Mouse (Mus musculus): ENCODE data around the gene Selenbp2.
A peak's percentile ranks its signal among the peaks of the same experiment; 100 is the strongest.
"Not testable (repeated sequence)": the region's sequence is repeated elsewhere in the genome, so short reads cannot be mapped to it uniquely, and the experiment has no call there.

The Selenbp2 gene

DNA sequence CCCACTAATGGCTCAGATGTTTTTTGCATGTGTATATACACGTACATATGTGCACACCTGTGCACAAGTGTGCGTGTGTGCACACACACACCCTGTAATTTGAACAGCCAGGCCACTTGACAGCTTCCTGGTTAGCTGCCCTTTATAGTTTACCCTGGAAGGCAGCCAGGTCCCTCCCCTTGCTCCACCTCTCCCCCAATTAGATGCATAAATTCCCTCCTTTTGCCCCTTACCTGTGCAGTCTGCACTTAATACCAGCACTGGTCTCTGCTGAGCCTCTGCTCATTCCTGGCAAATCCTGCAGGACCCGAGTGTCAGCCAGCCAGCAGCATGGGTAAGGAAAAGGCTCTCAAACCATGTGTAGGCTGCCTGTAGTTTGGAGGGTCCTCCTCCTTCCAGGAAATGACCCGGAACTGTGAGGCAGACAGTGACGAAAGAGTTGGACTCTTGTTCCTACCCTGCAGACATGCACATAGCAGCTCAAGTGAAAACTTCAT, at the start of gene Selenbp2:
Gene Selenbp2 (plus strand): TSS at position 228 of the 497 bp plus-strand sequence.
- no peak for DNase-seq (ENCODE audit: low spot score)

DNA sequence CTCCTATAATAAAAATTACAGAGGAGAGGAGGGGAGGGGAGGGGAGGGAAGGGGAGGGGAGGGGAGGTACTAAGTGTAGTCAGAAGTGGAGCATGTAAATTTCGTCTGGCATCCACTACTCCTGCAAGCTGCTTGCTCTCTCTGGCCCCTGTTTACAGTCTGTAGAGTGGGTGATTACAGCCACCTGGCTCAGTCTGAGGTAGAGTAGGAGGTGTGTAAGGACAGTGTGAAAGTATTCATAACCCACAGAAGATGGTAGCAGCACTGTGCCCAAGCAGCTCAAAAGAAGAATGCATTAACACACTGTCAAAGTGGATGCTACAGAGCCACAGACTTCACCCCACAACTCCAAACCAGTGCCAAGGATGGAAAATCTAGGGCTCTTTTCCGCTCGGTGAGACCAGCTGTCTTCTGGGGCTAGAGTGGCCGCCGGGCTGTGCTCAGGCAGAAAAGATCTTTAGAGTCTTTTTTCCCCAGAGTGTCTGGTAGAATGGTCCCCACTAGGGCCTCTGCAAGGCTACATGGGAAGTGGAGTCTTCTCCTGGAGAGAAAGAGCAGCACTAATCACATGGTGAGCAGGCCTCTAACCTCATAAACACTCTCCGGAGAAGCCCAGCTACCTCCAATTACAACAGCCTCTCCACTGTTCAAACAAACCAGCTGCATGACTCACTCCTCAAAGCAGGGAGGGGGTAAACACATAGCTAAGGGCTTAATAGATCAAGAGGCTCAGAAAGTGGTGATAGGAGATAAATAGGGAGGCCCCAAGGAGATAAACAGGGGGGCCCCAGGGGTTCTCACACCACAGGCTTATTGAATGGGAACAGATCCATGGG, 44.4 kb upstream of the Selenbp2 start:
- DNase-seq (ENCODE audit: low spot score): peak; percentile 42

DNA sequence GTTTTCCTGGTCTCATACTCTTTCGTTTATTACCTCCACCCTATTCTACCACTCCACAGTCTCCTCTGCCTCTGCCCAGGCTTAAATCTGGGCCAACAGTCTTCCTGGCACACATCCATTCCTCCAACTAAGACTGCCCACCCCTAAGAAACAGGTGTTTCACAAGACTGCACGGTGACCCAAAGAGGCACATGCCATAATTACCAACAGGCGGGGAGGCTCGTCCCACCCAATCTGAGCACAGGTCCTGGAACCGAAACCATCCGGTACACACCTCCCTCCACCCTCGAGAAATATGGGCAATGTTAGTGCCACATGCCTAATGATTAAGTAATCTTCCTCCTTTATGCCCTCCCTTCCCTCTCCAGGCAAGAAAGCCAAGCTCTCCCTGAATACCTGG, 42.9 kb upstream of the Selenbp2 start:
- no peak for DNase-seq (ENCODE audit: low spot score)

DNA sequence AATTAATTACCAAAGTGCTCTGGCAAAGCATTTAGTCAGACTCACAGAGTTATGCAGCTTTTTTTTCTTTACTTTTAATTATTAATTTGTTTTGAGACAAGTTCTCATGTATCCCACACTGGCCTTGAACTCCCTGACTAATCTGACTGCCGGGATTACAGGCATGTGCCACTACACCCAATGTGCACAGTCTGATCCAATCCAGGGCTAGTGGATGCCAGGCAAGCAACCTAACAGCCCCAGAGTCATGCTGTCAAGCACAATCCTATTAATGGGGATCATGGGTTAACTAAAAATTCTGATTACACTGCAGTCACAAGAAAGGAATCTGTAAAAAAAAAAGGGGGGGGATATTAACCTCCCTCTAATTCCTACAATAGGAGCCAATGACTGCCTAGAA, 39.4 kb upstream of the Selenbp2 start:
- DNase-seq (ENCODE audit: low spot score): not testable (repeated sequence)

DNA sequence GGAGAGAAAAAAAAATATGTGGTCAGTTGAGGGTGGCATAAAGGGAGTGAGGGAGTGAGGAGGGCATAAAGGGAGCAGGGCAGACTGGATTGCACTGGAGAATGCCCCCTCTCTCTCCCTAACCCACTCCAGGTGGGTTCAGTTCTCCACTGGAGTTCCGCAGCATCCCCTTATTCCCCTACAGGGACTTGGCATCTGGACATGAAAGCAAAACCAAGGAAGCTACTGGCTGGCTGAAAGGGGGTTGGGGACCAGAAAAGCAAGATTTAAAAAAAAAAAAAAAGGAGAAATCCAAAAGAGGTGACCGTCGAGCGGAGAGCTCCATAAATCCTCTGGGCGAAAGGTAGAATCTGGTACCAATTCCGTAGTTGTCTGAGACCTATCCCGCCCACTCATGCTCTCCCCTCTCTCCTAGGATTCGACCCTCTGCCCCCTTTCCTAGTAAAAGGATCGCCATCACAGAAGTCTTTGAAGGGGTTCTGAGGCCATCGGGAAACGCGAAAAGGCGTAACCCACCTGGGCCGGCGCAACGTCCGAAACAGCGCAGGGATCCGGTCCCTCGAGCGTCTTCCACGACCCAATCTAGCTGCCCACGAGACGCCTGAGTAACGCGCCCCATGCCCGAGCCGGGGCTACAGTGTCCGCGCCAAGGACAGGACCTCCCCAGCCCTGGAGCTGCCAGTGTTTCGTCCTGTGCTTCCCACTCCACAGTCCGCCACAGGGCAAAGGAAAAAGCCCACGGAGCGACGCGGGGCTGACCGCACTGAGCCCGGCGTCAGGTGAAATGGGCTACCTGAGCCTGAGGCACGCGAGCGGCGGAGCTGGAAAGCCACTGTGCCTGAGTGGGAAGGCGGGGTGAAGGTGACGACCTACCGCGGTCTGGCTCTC, 35.3 kb upstream of the Selenbp2 start:
- DNase-seq (ENCODE audit: low spot score): not testable (repeated sequence)

DNA sequence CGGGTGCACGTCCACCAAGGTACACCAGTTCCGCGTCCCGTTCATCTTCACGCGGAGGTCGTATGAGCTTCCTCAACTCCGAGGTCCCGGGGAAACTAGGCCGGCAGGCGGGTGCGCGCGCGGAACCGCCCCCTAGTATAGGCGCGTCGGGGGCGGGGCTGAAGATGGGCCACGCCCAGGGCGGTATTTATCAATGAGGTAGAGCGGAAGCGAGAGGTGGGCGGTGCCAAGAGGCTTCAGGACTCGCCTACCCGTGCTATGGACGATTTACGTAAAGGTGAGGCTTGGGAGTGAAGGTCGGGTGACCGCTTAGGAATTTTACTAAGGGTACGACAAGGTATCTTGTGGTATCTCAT, 34.6 kb upstream of the Selenbp2 start, which contains the start of gene Tuft1:
Gene Tuft1 (minus strand): TSS at position 133 of the 356 bp plus-strand sequence.
- DNase-seq (ENCODE audit: low spot score): not testable (repeated sequence)

DNA sequence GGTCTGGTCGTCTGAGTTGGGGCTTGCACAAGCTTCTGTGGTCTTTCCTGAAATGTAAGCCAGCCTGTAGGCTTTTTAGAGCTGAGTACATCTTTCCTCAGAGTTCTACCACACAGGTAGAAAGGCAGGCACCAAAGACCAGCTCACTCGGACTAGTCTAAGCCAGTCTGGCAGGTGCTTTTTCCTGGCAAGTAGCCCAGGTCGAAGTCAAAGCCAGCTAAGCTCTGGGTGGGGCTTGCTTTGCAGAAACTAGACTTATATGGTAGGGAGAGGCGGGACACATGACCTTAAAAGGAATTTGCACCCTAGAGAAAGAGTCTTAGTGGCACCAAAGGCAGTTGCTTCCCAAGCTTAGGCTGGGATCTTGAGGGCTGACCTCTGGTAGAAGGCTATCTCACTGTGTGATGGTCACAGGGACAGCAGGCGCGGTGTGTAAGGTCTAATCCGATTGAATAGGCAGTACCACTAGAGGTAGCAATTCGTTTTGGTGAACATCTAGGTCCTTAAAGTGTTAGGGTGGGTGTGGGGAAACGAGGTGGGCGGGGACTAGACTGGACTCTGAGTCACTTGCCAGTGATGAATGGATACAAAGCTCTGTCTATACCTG, 34.1 kb upstream of the Selenbp2 start:
- peak; percentile 61 for DNase-seq (ENCODE audit: low spot score)

DNA sequence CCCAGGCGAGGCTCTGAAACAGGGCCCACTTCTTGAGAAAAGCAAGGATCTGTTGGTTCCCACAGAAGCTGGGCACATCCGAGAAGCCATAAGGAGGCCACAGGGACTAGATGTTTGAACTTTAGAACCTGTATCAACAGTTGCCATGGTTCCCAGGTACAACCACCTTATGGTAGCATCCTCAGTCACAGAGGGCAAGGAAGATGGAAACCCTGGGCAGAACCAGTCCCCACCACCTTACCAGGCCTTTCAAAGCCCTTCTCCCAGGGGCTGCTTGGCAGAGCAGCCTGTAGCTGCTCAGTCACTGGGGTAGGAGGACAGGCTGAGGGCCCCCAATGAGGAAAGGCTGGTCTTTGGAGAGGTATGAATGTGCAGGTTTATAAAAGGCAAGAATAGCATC, 32.5 kb upstream of the Selenbp2 start:
- not testable (repeated sequence) for DNase-seq (ENCODE audit: low spot score)

DNA sequence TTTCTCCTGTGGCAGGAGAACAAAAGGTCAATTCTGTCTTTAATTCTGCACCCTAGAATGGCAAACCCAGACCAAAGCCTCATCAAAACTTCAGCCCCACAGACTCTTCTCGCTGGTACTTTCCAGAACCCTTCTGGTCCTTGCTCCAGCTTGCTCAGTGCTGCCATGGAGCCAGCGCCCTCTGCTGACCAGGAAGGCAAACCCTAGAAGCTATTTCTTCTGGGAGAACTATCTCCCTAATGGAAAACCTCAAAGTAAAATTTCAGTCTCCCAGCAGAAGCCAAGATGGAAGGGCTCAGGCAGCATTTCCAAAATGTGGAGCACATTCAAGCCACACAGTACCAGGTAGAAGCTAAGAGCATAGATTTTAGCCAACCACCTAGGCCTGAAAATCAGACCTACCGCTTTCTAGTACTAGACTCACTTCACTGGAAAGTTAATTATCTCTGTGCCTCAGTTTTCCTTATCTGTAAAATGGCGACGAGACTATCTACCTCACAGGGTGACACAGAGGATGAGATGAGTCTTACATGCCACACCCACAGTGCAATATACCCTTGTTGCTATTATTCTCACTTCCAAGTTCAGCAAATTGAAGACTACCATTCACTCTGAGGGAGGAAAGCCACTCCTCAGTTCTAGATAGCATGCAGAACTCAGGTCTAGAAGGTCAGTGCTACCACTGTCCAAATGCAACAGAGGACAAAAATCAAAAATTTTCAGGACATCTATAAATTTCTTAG, 28.1 kb upstream of the Selenbp2 start:
- peak; percentile 37 for DNase-seq (ENCODE audit: low spot score)

DNA sequence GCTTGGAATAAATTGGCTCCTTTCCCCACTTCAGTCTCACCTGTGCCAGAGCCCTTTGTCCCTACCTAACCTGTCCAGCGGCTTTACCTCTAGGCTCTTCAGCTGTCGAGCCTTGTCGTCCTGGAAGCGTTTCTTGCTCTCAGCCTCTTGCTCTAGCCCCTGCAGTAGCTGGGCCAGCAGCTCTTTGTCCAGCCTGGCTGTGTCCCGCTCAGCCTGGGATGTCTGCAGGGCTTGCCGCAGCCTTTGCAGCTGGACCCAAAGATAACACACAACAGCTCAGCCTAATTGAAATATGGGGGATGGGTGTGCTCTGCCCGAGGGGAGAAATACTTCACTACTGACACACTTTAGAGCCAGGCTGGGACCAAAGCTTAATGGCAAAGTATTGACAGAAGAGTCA, 27.5 kb upstream of the Selenbp2 start:
- DNase-seq (ENCODE audit: low spot score): not testable (repeated sequence)

DNA sequence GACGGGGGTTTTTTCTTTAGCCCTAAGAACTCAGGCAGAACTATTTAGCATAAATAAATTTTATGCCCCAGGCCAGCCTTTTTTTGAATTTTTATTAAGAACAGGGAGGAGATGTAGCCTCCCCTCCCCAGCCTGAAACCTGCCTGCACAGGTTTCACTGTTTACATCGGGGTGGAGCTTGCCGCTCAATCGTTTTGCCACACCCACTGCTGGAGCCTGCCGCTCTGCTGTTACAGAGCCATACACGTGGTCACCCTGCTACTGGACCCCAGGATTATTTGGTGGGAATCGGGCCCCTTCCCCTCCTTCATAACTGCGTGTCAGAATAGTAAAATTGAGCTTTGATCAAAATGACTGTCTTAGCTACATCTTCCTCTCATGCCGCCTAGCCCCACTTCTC, 18.3 kb upstream of the Selenbp2 start:
- not testable (repeated sequence) for DNase-seq (ENCODE audit: low spot score)

DNA sequence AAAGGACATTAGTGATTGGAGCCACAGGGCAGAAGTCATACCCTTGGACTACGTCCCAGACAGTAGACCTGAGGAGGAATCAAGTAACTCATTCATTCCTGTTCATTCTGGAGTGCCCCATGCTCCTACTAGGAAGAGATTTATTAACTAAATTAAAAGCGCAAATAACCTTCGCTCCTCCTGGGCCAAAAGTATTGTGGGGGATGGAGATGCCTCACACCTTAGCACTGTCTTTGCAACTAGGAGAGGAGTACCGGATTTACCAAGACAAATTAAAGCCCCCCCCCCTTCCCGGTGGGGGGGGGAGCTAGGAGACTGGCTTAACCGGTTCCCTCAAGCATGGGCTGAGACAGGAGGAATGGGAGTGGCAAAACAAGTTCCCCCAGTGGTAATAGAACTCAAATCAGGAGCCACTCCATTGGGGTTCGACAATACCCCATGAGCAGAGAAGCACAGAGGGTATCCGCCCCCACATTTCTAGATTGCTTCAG, 14.0 kb upstream of the Selenbp2 start:
- DNase-seq (ENCODE audit: low spot score): no peak

DNA sequence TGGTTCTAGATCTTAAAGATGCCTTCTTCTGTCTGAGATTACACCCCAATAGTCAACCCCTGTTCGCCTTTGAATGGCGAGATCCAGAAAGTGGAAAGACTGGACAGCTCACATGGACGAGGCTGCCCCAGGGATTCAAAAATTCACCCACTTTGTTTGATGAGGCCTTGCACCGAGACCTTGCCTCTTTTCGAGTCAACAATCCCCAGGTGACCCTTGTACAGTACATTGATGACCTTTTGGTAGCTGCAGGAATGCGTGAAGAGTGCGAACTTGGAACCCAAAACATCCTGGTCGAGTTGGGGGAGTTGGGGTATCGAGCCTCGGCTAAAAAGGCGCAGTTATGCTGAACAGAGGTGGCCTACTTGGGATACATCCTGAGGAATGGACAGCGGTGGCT, 13.3 kb upstream of the Selenbp2 start:
- not testable (repeated sequence) for DNase-seq (ENCODE audit: low spot score)

DNA sequence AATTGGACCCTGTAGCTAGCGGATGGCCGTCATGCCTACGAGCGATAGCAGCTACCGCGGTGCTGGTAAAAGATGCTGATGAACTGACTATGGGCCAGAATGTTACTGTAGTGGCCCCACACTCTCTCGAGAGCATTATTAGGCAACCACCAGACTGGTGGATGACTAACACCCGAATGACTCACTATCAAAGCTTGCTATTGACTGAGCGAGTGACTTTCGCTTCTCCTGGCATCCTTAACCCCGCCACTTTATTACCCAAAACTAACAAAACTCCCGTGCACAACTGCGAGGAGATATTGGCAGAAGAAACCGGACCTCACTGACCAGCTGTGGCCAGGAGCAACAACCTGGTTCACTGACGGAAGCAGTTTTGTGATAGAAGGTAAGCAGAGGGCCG, 12.6 kb upstream of the Selenbp2 start:
- no peak for DNase-seq (ENCODE audit: low spot score)

DNA sequence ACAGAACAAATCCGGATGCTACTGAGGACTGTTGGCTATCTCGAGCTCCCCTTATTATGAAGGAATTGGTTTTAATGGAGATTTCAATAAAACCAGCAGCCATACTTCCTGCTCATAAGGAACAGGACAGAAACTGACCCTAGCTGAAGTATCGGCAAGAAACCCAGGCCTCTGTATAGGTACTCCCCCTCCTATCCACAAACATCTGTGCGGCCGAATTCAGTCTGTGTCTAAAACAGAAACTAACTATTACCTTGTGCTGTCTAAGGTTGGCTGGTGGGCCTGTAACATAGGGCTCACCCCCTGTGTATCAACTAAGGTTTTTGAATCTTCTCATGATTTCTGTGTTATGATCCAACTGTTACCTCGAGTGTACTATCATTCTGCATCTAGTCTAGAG, 9.7 kb upstream of the Selenbp2 start:
- no peak for DNase-seq (ENCODE audit: low spot score)

DNA sequence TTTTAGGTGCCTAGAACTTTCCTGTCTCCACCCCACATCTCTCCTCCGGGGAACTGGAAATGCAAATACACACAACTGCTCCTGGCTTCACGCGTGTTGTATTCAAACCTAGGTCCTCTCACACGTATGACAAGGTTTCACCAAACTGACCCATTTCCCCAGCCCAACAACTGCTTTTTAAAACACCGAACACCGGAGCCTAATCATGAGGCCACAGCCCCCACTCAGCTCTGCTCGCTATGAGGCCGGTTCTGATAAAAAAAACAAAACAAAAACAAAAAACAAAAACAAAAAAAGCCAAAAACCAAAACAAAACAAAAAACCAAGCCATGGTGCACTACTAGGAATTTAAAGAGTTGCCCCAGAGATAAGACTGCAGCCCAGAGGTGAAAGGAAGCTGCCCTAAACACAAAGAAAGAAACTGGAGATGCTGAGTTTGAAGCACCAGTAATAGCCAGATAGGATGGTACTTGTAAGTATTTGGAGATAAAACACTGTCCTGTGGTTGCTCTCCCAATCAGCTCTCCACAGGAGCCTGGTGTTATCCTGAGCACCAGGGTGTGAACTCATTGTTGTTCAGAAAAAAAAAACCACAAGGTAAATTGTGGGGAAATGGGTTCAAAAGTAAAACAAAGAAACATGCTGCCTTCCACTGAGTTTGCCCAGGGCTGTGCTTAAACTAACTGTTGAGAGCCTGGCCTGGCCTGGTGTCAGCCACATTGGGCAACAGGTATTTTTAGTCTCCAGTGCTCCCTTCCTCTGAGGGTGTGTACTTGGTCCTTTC, 7.2 kb upstream of the Selenbp2 start:
- not testable (repeated sequence) for DNase-seq (ENCODE audit: low spot score)

DNA sequence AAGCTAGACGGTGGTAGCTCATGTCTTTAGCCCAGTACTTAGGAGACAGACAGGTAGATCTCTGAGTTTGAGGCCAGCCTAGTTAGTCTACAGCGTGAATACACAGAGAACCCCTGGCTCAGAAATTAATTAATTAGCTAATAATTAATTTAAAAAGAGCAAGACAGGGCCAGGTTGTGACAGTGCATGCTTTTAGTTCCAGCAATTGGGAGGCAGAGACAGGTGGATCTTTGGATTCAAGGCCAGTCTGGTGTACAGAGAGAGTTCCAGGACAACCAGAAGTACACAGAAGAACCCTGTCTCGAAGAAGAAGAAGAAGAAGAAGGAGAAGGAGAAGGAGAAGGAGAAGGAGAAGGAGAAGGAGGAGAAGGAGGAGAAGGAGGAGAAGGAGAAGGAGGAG, 4.7 kb upstream of the Selenbp2 start:
- DNase-seq (ENCODE audit: low spot score): not testable (repeated sequence)

DNA sequence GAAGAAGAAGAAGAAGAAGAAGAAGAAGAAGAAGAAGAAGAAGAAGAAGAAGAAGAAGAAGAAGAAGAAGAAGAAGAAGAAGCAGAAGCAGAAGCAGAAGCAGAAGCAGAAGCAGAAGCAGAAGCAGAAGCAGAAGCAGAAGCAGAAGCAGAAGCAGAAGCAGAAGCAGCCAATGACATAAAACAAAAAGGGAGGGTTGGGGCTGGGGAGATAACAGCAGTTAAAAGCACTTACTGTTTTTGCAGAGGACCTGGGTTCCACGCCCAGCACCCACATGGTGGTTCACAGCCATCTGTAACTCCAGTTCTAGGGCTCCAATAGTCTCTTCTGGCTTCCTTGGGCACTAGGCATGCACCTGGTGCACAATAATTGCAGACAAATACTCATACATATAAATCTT, 4.2 kb upstream of the Selenbp2 start:
- not testable (repeated sequence) for DNase-seq (ENCODE audit: low spot score)

DNA sequence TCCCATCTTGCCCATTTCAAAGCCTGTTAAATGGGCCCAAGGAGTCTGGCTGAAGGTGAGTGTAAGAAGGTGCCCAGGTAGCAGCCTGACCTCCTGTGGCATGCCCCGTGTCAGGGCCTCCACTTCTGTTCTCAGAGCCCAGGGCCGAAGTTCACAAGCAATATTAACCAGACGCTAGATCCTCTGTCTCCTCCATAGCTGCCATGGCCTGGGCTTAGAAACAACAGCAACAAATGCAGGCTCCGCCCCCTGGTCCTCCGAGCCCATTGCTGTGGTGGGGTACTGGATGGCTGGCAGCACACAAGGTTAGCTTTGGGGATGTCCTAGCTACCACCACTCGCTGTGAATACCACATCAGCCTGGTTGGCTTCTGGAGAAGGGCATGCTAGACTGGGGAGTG, 3.2 kb upstream of the Selenbp2 start:
- DNase-seq (ENCODE audit: low spot score): not testable (repeated sequence)

DNA sequence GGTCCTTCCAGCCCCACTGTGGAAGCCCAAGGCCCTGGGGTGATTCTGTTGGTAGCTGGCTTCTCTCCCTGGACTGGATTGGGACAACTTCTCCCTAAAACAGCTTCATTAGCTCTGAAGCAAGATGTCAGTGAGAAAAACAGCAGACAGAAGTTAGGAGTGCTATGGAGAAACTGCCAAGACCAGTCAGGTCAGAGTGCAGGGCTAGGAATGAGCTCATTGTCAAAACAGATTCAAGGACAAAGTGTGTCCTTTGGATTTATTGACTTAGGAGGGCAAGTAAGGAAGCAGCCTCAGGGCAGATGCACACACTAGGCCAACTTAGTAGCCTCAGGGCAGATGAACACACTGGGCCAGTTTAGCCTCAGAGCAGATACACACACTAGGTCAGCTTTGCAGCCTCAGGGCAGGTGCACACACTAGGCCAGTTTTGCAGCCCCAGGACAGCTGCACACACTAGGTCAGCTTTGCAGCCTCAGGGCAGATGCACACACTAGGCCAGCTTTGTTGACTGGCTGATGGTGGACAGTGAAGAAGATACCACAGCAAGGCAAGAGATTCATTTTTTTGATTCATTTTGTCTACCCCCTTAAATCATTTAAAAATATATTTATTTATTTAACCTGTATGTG, 2.6 kb upstream of the Selenbp2 start:
- no peak for DNase-seq (ENCODE audit: low spot score)
